Mouse (Mus musculus) testis, adult 10 weeks (tissue): Measurements from ENCODE around the gene Lypla2. TPM values are rescaled to one million over a fixed set of nuclear protein-coding genes. Genes with fewer than 3 reads are reported as not detected.

Source experiments
- polyA plus RNA-seq: library from polyadenylated mRNA; stranded (reverse); fragments of 350-450 nt; fragmentation: Illumina TruSeq; extraction: RNeasy Lipid Tissue Mini Kit (QIAGEN cat#74804); gene quantifications from one replicate; pipeline ENCODE4 v1.2.3, GENCODE M21; 2014; ENCODE audit warnings: low read depth, low replicate concordance

The Lypla2 gene
- polyA plus RNA-seq = 0.25 TPM

DNA sequence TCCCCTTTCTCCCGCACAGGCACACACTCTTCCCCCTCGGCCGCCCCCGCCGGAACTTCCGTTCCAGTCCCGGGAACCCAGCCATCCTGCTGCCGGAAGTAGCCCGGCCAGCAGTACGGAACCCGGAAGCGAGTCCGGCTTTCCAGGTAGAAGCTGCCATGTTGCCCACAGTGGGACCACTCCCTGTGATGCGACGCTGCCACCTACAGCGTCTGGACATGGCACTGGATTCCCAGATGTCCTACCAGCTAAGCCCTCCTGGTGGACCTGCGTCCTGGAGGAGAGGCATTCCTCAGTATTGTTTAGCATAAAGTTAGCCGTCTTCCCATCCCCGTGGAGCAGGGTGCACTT, at the start of gene Lypla2:
Gene Lypla2 (minus strand): TSS at position 71 of the 351 bp plus-strand sequence.

GRCm38 (mm10) chr4:136021549-136022047, 49.2 kb upstream of the Lypla2 start, which contains the start of gene Eloa:
Gene Eloa, minus strand, starts transcription at chr4:136021763.

DNA sequence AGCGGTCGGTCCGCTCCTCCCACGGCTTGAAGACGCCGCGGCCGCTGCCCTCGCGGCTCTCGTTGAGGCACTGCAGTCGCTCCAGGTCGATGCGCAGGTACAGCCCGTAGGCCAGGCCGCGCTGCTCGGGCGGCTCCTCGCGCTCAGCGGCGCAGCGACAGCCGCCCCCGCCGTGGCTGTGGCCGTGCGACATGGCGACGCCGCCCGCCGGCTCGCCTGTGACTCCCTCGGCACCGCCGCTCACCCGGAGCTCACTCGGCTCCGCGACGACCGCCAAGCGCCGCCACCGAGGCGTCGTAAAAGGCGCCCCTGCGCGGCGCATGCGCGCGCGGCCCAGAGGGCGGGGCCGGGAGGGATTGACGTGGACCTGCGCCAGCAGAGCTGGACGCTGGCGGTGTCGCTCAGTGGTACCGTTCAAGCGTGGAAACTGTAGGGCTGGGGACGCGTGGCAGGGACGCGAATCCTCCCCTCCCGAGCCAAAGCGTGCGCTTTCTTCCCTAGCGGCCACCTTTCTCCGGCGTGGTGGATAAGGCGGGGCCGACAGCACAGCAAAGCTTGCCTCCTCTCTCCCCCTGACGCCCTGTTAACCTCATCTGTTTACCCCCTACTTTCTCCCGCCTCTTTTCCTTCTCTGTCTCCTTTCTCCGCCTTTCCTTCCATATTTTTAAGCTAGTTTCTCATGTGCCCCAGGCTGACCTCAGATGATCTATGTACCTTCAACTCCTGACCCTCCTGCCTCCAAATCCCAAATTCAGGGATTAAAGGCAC, 14.7 kb upstream of the Lypla2 start, which contains the start of gene Pithd1:
Gene Pithd1 (minus strand): TSS at position 322 of the 768 bp plus-strand sequence.

DNA sequence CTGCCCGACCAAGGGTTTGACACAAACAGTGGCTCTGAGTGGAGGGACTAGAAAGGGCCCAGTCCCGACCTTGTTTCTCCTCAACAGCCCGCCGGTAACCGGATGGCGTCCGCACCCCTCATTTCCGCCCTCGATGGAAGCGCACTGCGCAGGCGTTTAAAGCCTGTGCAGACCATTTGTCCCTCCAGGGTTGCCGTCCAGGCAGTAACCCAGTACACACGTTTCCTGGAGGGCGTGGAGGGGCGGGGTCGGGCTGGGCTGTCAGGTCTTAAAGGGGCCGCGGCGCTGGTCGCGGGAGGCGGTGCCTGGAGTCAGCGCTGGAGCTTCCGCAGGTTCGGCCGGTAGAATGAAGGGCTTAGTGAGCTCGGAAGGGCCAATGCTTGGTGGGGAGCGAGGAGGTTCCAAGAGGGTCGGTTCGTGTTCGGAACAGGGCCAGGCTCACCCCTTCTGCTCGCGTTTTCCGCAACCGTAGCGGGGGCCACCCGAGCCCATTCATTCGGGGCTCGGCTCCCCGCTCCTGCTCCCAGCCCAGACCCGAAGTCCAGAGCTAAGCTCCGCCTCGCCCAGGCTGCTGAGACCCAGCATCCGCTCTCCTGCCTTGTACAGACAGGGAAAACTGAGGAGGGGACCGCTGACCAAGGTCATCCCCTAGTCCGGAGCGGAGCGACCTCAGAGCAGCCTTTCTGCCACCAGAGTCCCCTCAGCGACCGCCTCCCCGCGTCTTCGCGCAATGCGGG, 8.8 kb downstream of the Lypla2 start, which contains the start of gene Gale:
Gene Gale (plus strand): TSS at position 271 of the 737 bp plus-strand sequence.

DNA sequence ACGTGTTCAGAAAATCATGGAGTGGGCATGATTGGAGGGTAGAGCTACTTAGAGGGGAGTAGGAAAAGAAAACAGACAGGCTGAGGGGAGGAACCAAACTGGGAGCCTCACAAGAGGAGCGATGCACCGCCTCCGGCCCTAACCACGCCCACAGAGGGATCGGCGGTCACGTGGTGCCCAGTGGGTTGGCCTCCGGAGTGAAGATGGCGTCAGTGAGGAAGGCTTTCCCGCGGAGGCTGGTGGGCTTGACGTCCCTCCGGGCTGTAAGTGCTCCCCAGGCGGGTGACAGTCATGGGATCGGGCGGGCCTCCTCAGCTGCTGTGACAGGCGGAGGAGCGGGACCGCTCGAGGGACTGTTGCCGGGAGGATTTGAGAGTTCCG, 26.2 kb downstream of the Lypla2 start, which contains the start of gene Hmgcl:
Gene Hmgcl (plus strand): TSS at position 171 of the 381 bp plus-strand sequence.

GRCm38 (mm10) chr4:135920304-135921241, 51.9 kb downstream of the Lypla2 start, which contains the start of gene Fuca1:
Gene Fuca1, plus strand, starts transcription at chr4:135920735.

Other genes starting within 250 kb of the Lypla2 start
- gene Il22ra1, start 244.5 kb downstream of the Lypla2 start, polyA plus RNA-seq = not detected
- 0.45 TPM for gene Myom3, start 212.9 kb downstream of the Lypla2 start, polyA plus RNA-seq
- gene Srsf10, start 116.9 kb downstream of the Lypla2 start, polyA plus RNA-seq = 290 TPM
- 69.3 TPM for gene Pnrc2, start 98.8 kb downstream of the Lypla2 start, polyA plus RNA-seq
- gene Cnr2, start 77.2 kb downstream of the Lypla2 start, polyA plus RNA-seq = 0.22 TPM
- gene Fuca1, start 51.9 kb downstream of the Lypla2 start, polyA plus RNA-seq = 30.9 TPM
- 1.6 TPM for gene Hmgcl, start 26.2 kb downstream of the Lypla2 start, polyA plus RNA-seq
- not detected for gene Gale, start 8.9 kb downstream of the Lypla2 start, polyA plus RNA-seq
- gene Pithd1, start 14.6 kb upstream of the Lypla2 start, polyA plus RNA-seq = 63.0 TPM
- 23.1 TPM for gene Eloa, start 49.1 kb upstream of the Lypla2 start, polyA plus RNA-seq
- 175 TPM for gene Rpl11, start 80.8 kb upstream of the Lypla2 start, polyA plus RNA-seq
- not detected for gene Id3, start 170.9 kb upstream of the Lypla2 start, polyA plus RNA-seq
- gene E2f2, start 199.8 kb upstream of the Lypla2 start, polyA plus RNA-seq = 0.27 TPM
- gene Asap3, start 233.7 kb upstream of the Lypla2 start, polyA plus RNA-seq = 0.35 TPM